Mouse (Mus musculus) midbrain, embryonic 11.5 days (tissue): Measurements from ENCODE around the gene Antxr1. TPM values are rescaled to one million over a fixed set of nuclear protein-coding genes. Genes with fewer than 3 reads are reported as not detected.

Experiments used
- ATAC-seq: fragments of 200-750 bp; cut with Nextera tagmentation; 2 replicates; pipeline ENCODE4 v1.8.0; 2017; ENCODE audit warnings: moderate TSS enrichment, moderate library complexity; ENCODE audit not compliant: low FRiP score
- DNase-seq: peaks from one replicate; pipeline ENCODE4 v3.0.0; 2015; ENCODE audit warnings: low spot score; ENCODE audit errors: missing footprints
- H3K27ac ChIP-seq: fragments of 300-500 bp; sonication (generic); 2 replicates; pipeline ENCODE4 v1.5.1; 2014; ENCODE audit warnings: low read depth, low read length
- H3K27me3 ChIP-seq: fragments of 300-500 bp; sonication (generic); 2 replicates; pipeline ENCODE4 v1.6.1; 2014; ENCODE audit warnings: mild to moderate bottlenecking, low read length, moderate library complexity, mixed read lengths; ENCODE audit not compliant: control insufficient read depth, insufficient read depth
- H3K36me3 ChIP-seq: fragments of 300-500 bp; sonication (generic); 2 replicates; pipeline ENCODE4 v1.6.1; 2014; ENCODE audit warnings: mild to moderate bottlenecking, low read length, moderate library complexity, mixed read lengths; ENCODE audit not compliant: control insufficient read depth, insufficient read depth
- H3K4me1 ChIP-seq: fragments of 300-500 bp; sonication (generic); 2 replicates; pipeline ENCODE4 v1.6.1; 2014; ENCODE audit warnings: low read length; ENCODE audit not compliant: control insufficient read depth, insufficient read depth
- H3K4me2 ChIP-seq: fragments of 300-500 bp; sonication (generic); 2 replicates; pipeline ENCODE4 v1.6.1; 2014; ENCODE audit warnings: mild to moderate bottlenecking, moderate library complexity
- H3K4me3 ChIP-seq: fragments of 300-500 bp; sonication (generic); 2 replicates; pipeline ENCODE4 v1.5.1; 2014; ENCODE audit warnings: low read depth, low read length
- H3K9ac ChIP-seq: fragments of 300-500 bp; sonication (generic); 2 replicates; pipeline ENCODE4 v1.6.1; 2014; ENCODE audit warnings: low read length
- H3K9me3 ChIP-seq: fragments of 300-500 bp; sonication (generic); 2 replicates; pipeline ENCODE4 v1.6.1; 2016; ENCODE audit warnings: low read length; ENCODE audit not compliant: control insufficient read depth
- WGBS: fragments of 180-500 bp; shearing (Covaris S2); extraction: QIAGEN DNeasy Blood & Tissue Kit; methylation state at CpG from one replicate; pipeline ENCODE4 v1.1.7; 2014; 5-methylcytosine and 5-hydroxymethylcytosine counted together
- polyA plus RNA-seq: library from polyadenylated mRNA; unstranded; fragments of >200 nt; fragmentation: Nextera tagmentation; extraction: Ambion mirVana; gene quantifications from 2 replicates; pipeline ENCODE4 v1.2.1, GENCODE M21; 2014

Antxr1 gene
- polyA plus RNA-seq, 1 experiment from 2014 or later, result 4.9 TPM

DNA sequence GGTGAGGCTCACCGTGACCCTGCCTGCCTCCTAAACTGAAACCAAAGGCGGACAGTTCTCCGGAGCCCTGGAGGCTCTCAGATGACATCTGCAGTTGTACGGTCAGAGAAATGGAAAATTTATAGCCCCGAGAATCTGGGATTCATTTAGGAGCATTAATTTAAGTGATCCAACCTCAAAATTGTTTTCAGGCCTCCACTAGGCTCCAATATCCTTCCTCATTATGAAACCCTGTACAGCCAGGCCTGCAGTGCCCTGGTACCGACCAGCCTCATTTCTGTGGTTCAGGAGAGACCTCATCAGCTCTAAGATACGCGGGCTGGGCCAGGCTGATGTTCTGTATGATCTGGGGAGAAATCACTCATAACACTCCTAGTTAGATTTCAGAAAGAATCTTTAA lies 184.2 kb downstream of the Antxr1 start:
- no peak overlapping the region for H3K4me3 ChIP-seq
- DNase-seq, result no peak
- no peaks in the 10 kb centered on the region for H3K27me3 ChIP-seq
- no peak overlapping the region for H3K27ac ChIP-seq
- no peaks in the 10 kb centered on the region; the same call in 1 of the 2 replicates for H3K36me3 ChIP-seq
- no peak for ATAC-seq
- no peaks in the 10 kb centered on the region for H3K4me1 ChIP-seq
- H3K4me2 ChIP-seq, result no peak overlapping the region
- no peaks in the 10 kb centered on the region for H3K9me3 ChIP-seq
- H3K9ac ChIP-seq, result no peak overlapping the region
- WGBS, result 90% methylated on average over 8 of the region's 8 CpGs

DNA sequence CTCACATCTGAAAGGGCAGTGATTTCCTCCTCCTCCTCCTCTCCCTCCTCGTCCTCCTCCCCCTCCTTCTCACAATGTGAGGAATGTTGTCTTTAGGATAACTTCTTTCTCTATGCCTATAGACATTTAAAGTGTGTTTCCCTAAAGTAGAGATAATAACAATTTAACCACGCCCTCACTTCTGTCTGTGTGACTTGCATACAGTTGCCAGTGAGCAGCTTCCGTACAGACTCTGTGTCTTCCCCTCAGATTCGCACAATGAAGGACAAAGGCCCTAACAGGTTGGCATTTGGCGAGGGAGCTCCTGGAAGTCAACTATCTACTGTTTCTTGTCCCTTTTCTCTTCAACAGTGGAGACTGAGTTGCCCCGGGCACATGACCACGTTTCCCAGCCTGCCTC lies 185.2 kb downstream of the Antxr1 start:
- Histone ChIP-seq H3K36me3 (no peaks in the 10 kb centered on the region; the same call in 1 of the 2 replicates), H3K27ac (no peak overlapping the region), H3K4me2 (no peak overlapping the region), H3K4me3 (no peak overlapping the region), H3K9me3 (no peaks in the 10 kb centered on the region), H3K9ac (no peak overlapping the region), H3K4me1 (no peaks in the 10 kb centered on the region), H3K27me3 (no peaks in the 10 kb centered on the region)
- ATAC-seq (no peak), DNase-seq (no peak)
- 82% methylated on average over 7 of the region's 7 CpGs for WGBS

- 83% methylated on average over 3 of the region's 3 CpGs for WGBS
- ATAC-seq (no peak), DNase-seq (no peak)
- H3K9me3 ChIP-seq, result no peaks in the 10 kb centered on the region
- no peak overlapping the region for H3K4me2 ChIP-seq
- no peaks in the 10 kb centered on the region for H3K27me3 ChIP-seq
- H3K4me3 ChIP-seq, result no peak overlapping the region
- no peaks in the 10 kb centered on the region; the same call in 1 of the 2 replicates for H3K36me3 ChIP-seq
- no peaks in the 10 kb centered on the region for H3K4me1 ChIP-seq
- no peak overlapping the region for H3K27ac ChIP-seq
- H3K9ac ChIP-seq, result no peak overlapping the region
Measured at GRCm38 (mm10) chr6:87147921-87148320, 187.7 kb downstream of the Antxr1 start.

DNA sequence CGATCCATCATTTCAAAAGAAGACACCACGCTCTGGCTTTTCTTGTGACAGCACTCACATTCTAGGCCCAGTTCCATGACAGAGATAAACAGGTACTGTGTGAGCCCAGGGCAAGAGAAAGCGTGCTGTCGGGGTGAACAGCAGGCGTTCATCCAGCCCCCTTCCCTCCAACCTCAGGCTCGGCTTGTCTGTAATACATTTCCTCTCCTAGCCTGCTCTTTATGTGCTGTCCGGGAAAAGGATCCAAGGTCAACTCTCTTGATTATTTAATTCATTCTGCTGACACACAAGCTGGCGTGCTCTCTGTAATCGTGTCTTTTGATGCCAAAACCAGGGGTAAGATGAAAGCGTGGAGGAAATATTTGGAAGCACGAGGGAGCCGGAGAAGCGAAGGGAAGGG lies 192.0 kb downstream of the Antxr1 start:
- Histone ChIP-seq H3K4me1 (no peaks in the 10 kb centered on the region), H3K27me3 (no peaks in the 10 kb centered on the region), H3K27ac (no peak overlapping the region), H3K4me2 (no peak overlapping the region), H3K9me3 (no peaks in the 10 kb centered on the region), H3K4me3 (no peak overlapping the region), H3K36me3 (no peaks in the 10 kb centered on the region), H3K9ac (no peak overlapping the region)
- WGBS, result 78% methylated on average over 13 of the region's 13 CpGs
- no peak for ATAC-seq
- DNase-seq, result no peak

DNA sequence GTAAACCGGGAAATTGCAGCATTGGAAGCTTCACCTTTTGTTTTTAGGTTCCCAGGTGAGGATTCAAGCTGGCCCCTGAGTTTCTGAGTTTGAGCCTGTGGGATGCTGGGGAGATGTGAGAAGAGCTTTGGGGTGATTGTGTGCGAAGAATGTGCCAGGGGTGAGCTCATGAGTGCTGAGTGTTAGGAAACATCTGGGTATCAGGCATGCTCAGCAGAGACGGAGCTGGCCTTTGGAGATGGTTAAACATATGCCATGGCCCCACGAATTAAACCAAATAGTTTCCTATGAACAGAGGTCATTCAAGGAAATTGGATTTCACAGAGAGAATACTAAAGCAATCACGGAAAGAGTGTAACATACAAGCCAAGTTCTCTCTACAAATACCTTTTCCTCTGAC lies 193.4 kb downstream of the Antxr1 start:
- Histone ChIP-seq H3K4me2 (no peak overlapping the region), H3K9ac (no peak overlapping the region), H3K4me3 (no peak overlapping the region), H3K4me1 (no peaks in the 10 kb centered on the region), H3K27ac (no peak overlapping the region), H3K27me3 (no peaks in the 10 kb centered on the region), H3K36me3 (no peaks in the 10 kb centered on the region), H3K9me3 (no peaks in the 10 kb centered on the region)
- ATAC-seq (no peak), DNase-seq (no peak)
- WGBS, result 89% methylated on average over 5 of the region's 5 CpGs

- no peaks in the 10 kb centered on the region for H3K27me3 ChIP-seq
- H3K36me3 ChIP-seq, result no peaks in the 10 kb centered on the region
- no peaks in the 10 kb centered on the region for H3K4me1 ChIP-seq
- H3K4me3 ChIP-seq, result no peak overlapping the region
- 83% methylated on average over 12 of the region's 12 CpGs for WGBS
- H3K9ac ChIP-seq, result no peak overlapping the region
- H3K9me3 ChIP-seq, result no peaks in the 10 kb centered on the region
- ATAC-seq (no peak), DNase-seq (no peak)
- H3K4me2 ChIP-seq, result no peak overlapping the region
- H3K27ac ChIP-seq, result no peak overlapping the region
Measured at GRCm38 (mm10) chr6:87139796-87140553, 195.6 kb downstream of the Antxr1 start.

DNA sequence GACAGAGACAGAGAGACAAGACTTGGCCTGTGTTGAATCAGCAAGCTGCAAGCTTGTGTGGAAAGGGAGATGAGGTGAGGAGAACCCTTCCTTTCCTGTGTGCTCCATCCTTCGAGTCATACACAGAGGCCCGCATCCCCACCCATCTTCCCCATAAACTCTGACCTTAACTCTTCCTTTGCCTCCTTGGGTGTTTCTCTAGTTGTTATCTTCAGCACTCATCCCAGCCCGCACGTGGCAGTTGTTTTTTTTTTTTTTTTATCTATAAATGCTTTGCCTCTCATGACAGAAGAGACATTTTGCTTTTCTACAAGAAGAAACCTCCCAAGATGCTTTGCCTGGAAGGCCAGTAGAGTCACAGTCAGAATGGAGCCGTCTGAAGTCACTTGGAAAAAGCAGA lies 197.1 kb downstream of the Antxr1 start:
- no peak overlapping the region for H3K4me3 ChIP-seq
- no peaks in the 10 kb centered on the region for H3K4me1 ChIP-seq
- 90% methylated on average over 5 of the region's 5 CpGs for WGBS
- DNase-seq (no peak), ATAC-seq (no peak)
- H3K27ac ChIP-seq, result no peak overlapping the region
- H3K27me3 ChIP-seq, result no peaks in the 10 kb centered on the region
- H3K9ac ChIP-seq, result no peak overlapping the region
- no peak overlapping the region for H3K4me2 ChIP-seq
- H3K9me3 ChIP-seq, result no peaks in the 10 kb centered on the region
- no peaks in the 10 kb centered on the region for H3K36me3 ChIP-seq

GRCm38 (mm10) chr6:87133966-87134546 lies 201.6 kb downstream of the Antxr1 start:
- ATAC-seq (no peak), DNase-seq (no peak)
- Histone ChIP-seq H3K27ac (no peak overlapping the region), H3K36me3 (no peaks in the 10 kb centered on the region), H3K9ac (no peak overlapping the region), H3K27me3 (no peaks in the 10 kb centered on the region), H3K4me2 (no peak overlapping the region), H3K4me3 (no peak overlapping the region), H3K4me1 (no peaks in the 10 kb centered on the region), H3K9me3 (no peaks in the 10 kb centered on the region)
- 78% methylated on average over 12 of the region's 12 CpGs for WGBS

GRCm38 (mm10) chr6:87133520-87133919 lies 202.1 kb downstream of the Antxr1 start:
- no peak overlapping the region for H3K27ac ChIP-seq
- no peaks in the 10 kb centered on the region for H3K4me1 ChIP-seq
- H3K4me3 ChIP-seq, result no peak overlapping the region
- DNase-seq (no peak), ATAC-seq (no peak)
- H3K9ac ChIP-seq, result no peak overlapping the region
- no peaks in the 10 kb centered on the region for H3K9me3 ChIP-seq
- 91% methylated on average over 3 of the region's 3 CpGs for WGBS
- no peaks in the 10 kb centered on the region for H3K27me3 ChIP-seq
- no peak overlapping the region for H3K4me2 ChIP-seq
- no peaks in the 10 kb centered on the region for H3K36me3 ChIP-seq
